Mouse (Mus musculus) G1E (cell line): ENCODE measurements around the gene Dchs2.

ENCODE experiments used
- CTCF ChIP-seq: IDR thresholded peaks from 2 replicates; pipeline ENCODE4 v1.5.1; 2012; ENCODE audit warnings: low read depth, low read length, inconsistent platforms, mixed read lengths
- GATA1 ChIP-seq: IDR thresholded peaks from 2 replicates; pipeline ENCODE4 v1.6.1; 2012; ENCODE audit warnings: borderline replicate concordance, low read length, inconsistent platforms, mixed read lengths
- GATA2 ChIP-seq: IDR thresholded peaks from 2 replicates; pipeline ENCODE4 v1.6.1; 2012; ENCODE audit warnings: low read depth, low read length, inconsistent platforms, borderline replicate concordance
- POLR2AphosphoS5 ChIP-seq: IDR thresholded peaks from 2 replicates; pipeline ENCODE4 v1.6.1; 2012; ENCODE audit warnings: low read depth, low read length, inconsistent platforms; ENCODE audit not compliant: insufficient replicate concordance

DNA sequence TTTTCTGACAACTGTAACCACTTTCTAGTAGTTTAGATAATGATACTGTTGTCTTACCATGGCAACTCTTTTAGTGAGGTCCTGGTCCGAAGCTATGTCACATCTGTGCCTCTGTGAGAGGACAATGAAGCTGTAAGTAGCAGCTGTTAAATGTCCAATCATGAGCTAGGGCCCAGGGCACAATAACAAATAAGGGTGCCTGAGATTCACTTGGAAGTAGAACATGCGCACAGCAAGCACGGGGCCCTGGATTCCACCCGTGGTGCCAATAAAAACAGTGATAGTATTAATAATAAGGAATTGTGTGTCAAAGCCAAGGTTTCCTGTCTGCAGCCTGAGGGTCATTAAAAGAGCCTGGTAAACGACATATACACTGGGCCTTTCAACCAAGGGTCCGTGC, 246.6 kb downstream of the Dchs2 start:
- TF ChIP-seq CTCF (no peak), GATA2 (no peak), POLR2AphosphoS5 (no peak), GATA1 (no peak)
